8 mouse cellular contexts compared by ENCODE assay signal in the genomic region with DNA sequence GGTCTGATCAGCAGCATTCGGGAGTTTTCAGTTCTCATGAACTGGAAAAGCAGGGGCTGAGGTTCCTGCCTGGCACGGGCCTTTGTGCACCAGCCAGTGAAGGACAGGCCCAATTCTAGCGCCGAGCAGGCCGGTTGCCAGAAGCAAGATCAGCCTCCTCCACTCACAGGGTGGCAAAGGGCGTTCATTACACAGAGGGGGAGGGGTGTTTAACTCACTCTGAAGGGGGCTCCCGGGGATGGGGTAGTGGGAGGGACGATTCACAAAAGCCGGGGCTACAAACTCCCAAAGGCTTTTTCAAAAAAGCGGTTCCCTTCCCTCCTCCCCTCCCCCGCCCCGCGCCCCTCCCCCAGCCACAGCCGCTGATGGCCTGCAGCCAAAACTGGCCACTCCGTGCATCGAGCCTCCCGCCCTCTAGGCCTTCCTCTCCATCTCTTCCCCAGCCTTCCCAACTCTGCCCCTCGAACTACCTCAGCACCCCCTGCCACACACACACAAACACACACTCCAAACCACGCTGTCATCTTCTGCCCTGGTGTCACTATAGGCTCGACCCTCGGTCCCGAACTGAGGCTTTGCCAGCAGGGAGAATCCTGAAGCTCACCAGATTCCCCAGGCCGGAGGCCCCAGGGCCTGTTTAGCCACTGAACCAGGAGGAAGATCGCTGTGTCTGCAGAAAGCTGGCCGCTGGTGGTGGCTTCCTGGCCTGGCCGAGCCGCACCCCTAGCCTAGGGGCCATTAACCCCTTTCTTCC. TPM values are rescaled to one million over a fixed set of nuclear protein-coding genes. Genes with fewer than 3 reads are reported as not detected.
DNase-seq lines count a peak whose midpoint lies in the region; ATAC-seq and TF ChIP-seq lines count a peak whose summit lies in the region.

No protein-coding gene starts in this region.

- H3K9ac ChIP-seq in forebrain, embryonic 13.5 days = peak overlapping the region; percentile 59
- H3K9ac ChIP-seq in intestine, embryonic 15.5 days = peak overlapping the region; percentile 43
- H3K9ac ChIP-seq in limb, embryonic 15.5 days = no peak overlapping the region
- peak overlapping the region; percentile 45 for H3K9ac ChIP-seq in midbrain, embryonic 16.5 days (ENCODE audit: low read depth, low read length)

- 3% methylated on average over 25 of the region's 27 CpGs for WGBS in forebrain, embryonic 13.5 days
- 11% methylated on average over 24 of the region's 27 CpGs for WGBS in intestine, embryonic 15.5 days
- 14% methylated on average over 20 of the region's 27 CpGs for WGBS in limb, embryonic 15.5 days
- 6% methylated on average over 20 of the region's 27 CpGs for WGBS in midbrain, embryonic 16.5 days

- peak overlapping the region; percentile 91 for H3K27ac ChIP-seq in forebrain, embryonic 13.5 days
- peak overlapping the region; percentile 63 for H3K27ac ChIP-seq in intestine, embryonic 15.5 days
- peak overlapping the region; percentile 65 for H3K27ac ChIP-seq in limb, embryonic 15.5 days
- H3K27ac ChIP-seq in midbrain, embryonic 16.5 days (ENCODE audit: low read length) = peak overlapping the region; percentile 74

- peak overlapping the region; percentile 48 for H3K4me2 ChIP-seq in forebrain, embryonic 13.5 days
- peak overlapping the region; percentile 47 for H3K4me2 ChIP-seq in intestine, embryonic 15.5 days (replicated peaks)
- H3K4me2 ChIP-seq in limb, embryonic 15.5 days = peak overlapping the region; percentile 36
- H3K4me2 ChIP-seq in midbrain, embryonic 16.5 days (ENCODE audit: low read length) = peak overlapping the region; percentile 47

- H3K27me3 ChIP-seq in G1E (ENCODE audit: insufficient read depth, low read length) = no peaks in the 10 kb centered on the region
- H3K27me3 ChIP-seq in forebrain, embryonic 13.5 days = peaks cover 29% of the 10 kb centered on the region
- H3K27me3 ChIP-seq in intestine, embryonic 15.5 days (replicated peaks) = no peaks in the 10 kb centered on the region
- H3K27me3 ChIP-seq in limb, embryonic 15.5 days = peaks cover 27% of the 10 kb centered on the region
- H3K27me3 ChIP-seq in midbrain, embryonic 16.5 days (ENCODE audit: control insufficient read depth, insufficient read depth, low read depth, low read length) = peaks cover 8% of the 10 kb centered on the region

- ATAC-seq in G1E (ENCODE audit: extremely low read depth, insufficient number of reproducible peaks, low FRiP score, poor library complexity, severe bottlenecking) = no peak
- peak; percentile 88 for ATAC-seq in forebrain, embryonic 13.5 days
- ATAC-seq in intestine, embryonic 15.5 days = peak; percentile 29
- no peak for ATAC-seq in limb, embryonic 15.5 days (ENCODE audit: insufficient number of reproducible peaks, low FRiP score, low TSS enrichment, low read depth)
- ATAC-seq in midbrain, embryonic 16.5 days = peak; percentile 66

- H3K36me3 ChIP-seq in G1E (replicated peaks) = no peaks in the 10 kb centered on the region
- H3K36me3 ChIP-seq in forebrain, embryonic 13.5 days (ENCODE audit: poor library complexity, severe bottlenecking) = peaks cover 25% of the 10 kb centered on the region
- peaks cover 12% of the 10 kb centered on the region for H3K36me3 ChIP-seq in intestine, embryonic 15.5 days
- peaks cover 37% of the 10 kb centered on the region for H3K36me3 ChIP-seq in limb, embryonic 15.5 days
- peaks cover 16% of the 10 kb centered on the region; the same call in 1 of the 2 replicates for H3K36me3 ChIP-seq in midbrain, embryonic 16.5 days (ENCODE audit: control insufficient read depth, insufficient read depth, low read length)

- H3K9me3 ChIP-seq in G1E (replicated peaks) = peaks cover 92% of the 10 kb centered on the region
- no peaks in the 10 kb centered on the region for H3K9me3 ChIP-seq in forebrain, embryonic 13.5 days (replicated peaks)
- no peaks in the 10 kb centered on the region for H3K9me3 ChIP-seq in intestine, embryonic 15.5 days
- H3K9me3 ChIP-seq in limb, embryonic 15.5 days = no peaks in the 10 kb centered on the region
- no peaks in the 10 kb centered on the region for H3K9me3 ChIP-seq in midbrain, embryonic 16.5 days (replicated peaks; ENCODE audit: control insufficient read depth, low read length, poor library complexity, severe bottlenecking)

- DNase-seq in G1E (ENCODE audit: low spot score) = no peak
- DNase-seq in brain, adult 2 months (ENCODE audit: low read depth, low spot score) = peak; percentile 66
- no peak for DNase-seq in gastrocnemius, adult 8-10 months (ENCODE audit: low spot score in 2 of 2)
- no peak for DNase-seq in frontal cortex, postnatal 25 days (ENCODE audit: low spot score in 2 of 2)

- peak overlapping the region; percentile 23; the same call in 1 of the 2 replicates for H3K4me3 ChIP-seq in G1E (ENCODE audit: low read depth, low read length)
- H3K4me3 ChIP-seq in forebrain, embryonic 13.5 days = peak overlapping the region; percentile 19
- H3K4me3 ChIP-seq in intestine, embryonic 15.5 days (replicated peaks) = peak overlapping the region; percentile 18; the same call in 1 of the 2 replicates
- peak overlapping the region; percentile 3; the same call in 1 of the 2 replicates for H3K4me3 ChIP-seq in limb, embryonic 15.5 days
- no peak overlapping the region; the same call in 1 of the 2 replicates for H3K4me3 ChIP-seq in midbrain, embryonic 16.5 days (ENCODE audit: low read depth, low read length)

- no peak for TF ChIP-seq CTCF in G1E (IDR thresholded peaks at IDR 0.05; ENCODE audit: low read depth, low read length)

- H3K4me1 ChIP-seq in G1E (ENCODE audit: insufficient read depth, low read depth, low read length) = no peaks in the 10 kb centered on the region
- H3K4me1 ChIP-seq in forebrain, embryonic 13.5 days = peaks cover 65% of the 10 kb centered on the region
- H3K4me1 ChIP-seq in intestine, embryonic 15.5 days (replicated peaks) = peaks cover 57% of the 10 kb centered on the region
- peaks cover 57% of the 10 kb centered on the region for H3K4me1 ChIP-seq in limb, embryonic 15.5 days
- H3K4me1 ChIP-seq in midbrain, embryonic 16.5 days (ENCODE audit: control insufficient read depth, insufficient read depth, low read length) = peaks cover 54% of the 10 kb centered on the region

RNA-seq across cellular contexts. Expression of gene Cbx4, which starts 7.2 kb away (rescaled TPM):
- not detected in 2 replicates for total RNA-seq in G1E (2014; fragmentation: Nextera tagmentation)
- not detected in 2 replicates for total RNA-seq in G1E (2017)
- 0.03 and 0.08 TPM in 2 replicates for polyA plus RNA-seq in G1E (2012)
- polyA plus RNA-seq in forebrain, embryonic 13.5 days (2015; fragmentation: Nextera tagmentation; extraction: Ambion mirVana) = 10.2 and 11.5 TPM in 2 replicates
- 10.7 and 11.2 TPM in 2 replicates for polyA plus RNA-seq in intestine, embryonic 15.5 days (2015; fragmentation: Nextera tagmentation; extraction: Ambion mirVana)
- polyA plus RNA-seq in limb, embryonic 15.5 days (2015; fragmentation: Nextera tagmentation; extraction: Ambion mirVana) = 13.8 and 16.4 TPM in 2 replicates
- polyA plus RNA-seq in midbrain, embryonic 16.5 days (2015; fragmentation: Nextera tagmentation; extraction: Ambion mirVana) = 23.9 and 25.6 TPM in 2 replicates
- 1 to 10 TPM; 2.1 to 3.0 (median 2.2) TPM for total RNA-seq in gastrocnemius, adult 8-10 months (2022)

RNA-seq across cellular contexts. Expression of gene Cbx8, which starts 38.1 kb away (rescaled TPM):
- total RNA-seq in G1E (2014; fragmentation: Nextera tagmentation) (not detected in 2 replicates), G1E (2017) (not detected in 2 replicates)
- not detected in 2 replicates for polyA plus RNA-seq in G1E (2012)
- 9.8 and 12.3 TPM in 2 replicates for polyA plus RNA-seq in forebrain, embryonic 13.5 days (2015; fragmentation: Nextera tagmentation; extraction: Ambion mirVana)
- polyA plus RNA-seq in intestine, embryonic 15.5 days (2015; fragmentation: Nextera tagmentation; extraction: Ambion mirVana) = 7.4 and 7.9 TPM in 2 replicates
- 8.9 and 9.6 TPM in 2 replicates for polyA plus RNA-seq in limb, embryonic 15.5 days (2015; fragmentation: Nextera tagmentation; extraction: Ambion mirVana)
- 8.5 and 8.6 TPM in 2 replicates for polyA plus RNA-seq in midbrain, embryonic 16.5 days (2015; fragmentation: Nextera tagmentation; extraction: Ambion mirVana)
- 1 to 10 TPM; 1.1 to 3.3 (median 2.5) TPM for total RNA-seq in gastrocnemius, adult 8-10 months (2022)

RNA-seq across cellular contexts. Expression of gene Cbx2, which starts 56.1 kb away (rescaled TPM):
- not detected in 2 replicates for total RNA-seq in G1E (2014; fragmentation: Nextera tagmentation)
- 0.11 and 0.12 TPM in 2 replicates for total RNA-seq in G1E (2017)
- polyA plus RNA-seq in G1E (2012) = not detected in 2 replicates
- polyA plus RNA-seq in forebrain, embryonic 13.5 days (2015; fragmentation: Nextera tagmentation; extraction: Ambion mirVana) = 45.2 and 52.0 TPM in 2 replicates
- polyA plus RNA-seq in intestine, embryonic 15.5 days (2015; fragmentation: Nextera tagmentation; extraction: Ambion mirVana) = 24.8 and 27.0 TPM in 2 replicates
- 30.4 and 32.3 TPM in 2 replicates for polyA plus RNA-seq in limb, embryonic 15.5 days (2015; fragmentation: Nextera tagmentation; extraction: Ambion mirVana)
- 13.3 and 18.0 TPM in 2 replicates for polyA plus RNA-seq in midbrain, embryonic 16.5 days (2015; fragmentation: Nextera tagmentation; extraction: Ambion mirVana)
- 1 to 10 TPM in 1 of 4 experiments, under 1 TPM in 3; 0.29 to 1.1 (median 0.68) TPM for total RNA-seq in gastrocnemius, adult 8-10 months (2022)

Comparison
In these comparisons a context has a peak if more than half of its experiments do, and no peak if none do; other contexts are left out.
1. ATAC-seq: peak in forebrain, embryonic 13.5 days (single experiment), intestine, embryonic 15.5 days (single experiment) and midbrain, embryonic 16.5 days (single experiment); none in G1E (single experiment) and limb, embryonic 15.5 days (single experiment).
2. RNA of gene Cbx4, which starts 7.2 kb away (polyA plus RNA-seq): 23.9 to 25.6 TPM in midbrain, embryonic 16.5 days, 13.8 to 16.4 TPM in limb, embryonic 15.5 days, 10.2 to 11.5 TPM in forebrain, embryonic 13.5 days and 10.7 to 11.2 TPM in intestine, embryonic 15.5 days; 0.03 to 0.08 TPM in G1E; every median in the first group is over 10 times any median in the second.
3. RNA of gene Cbx2, which starts 56.1 kb away (polyA plus RNA-seq): 45.2 to 52.0 TPM in forebrain, embryonic 13.5 days, 30.4 to 32.3 TPM in limb, embryonic 15.5 days, 24.8 to 27.0 TPM in intestine, embryonic 15.5 days and 13.3 to 18.0 TPM in midbrain, embryonic 16.5 days; not detected in G1E; every median in the first group is over 10 times any median in the second.
4. Peak in every context shown above with its lines, with median percentiles within 50 percentile points of each other: H3K27ac ChIP-seq and H3K4me2 ChIP-seq.